Mouse (Mus musculus) CD8-positive naive resting alpha-beta T cell, adult 57 days (primary cell): ENCODE measurements around the gene Immt. TPM values are rescaled to one million over a fixed set of nuclear protein-coding genes. Genes with fewer than 3 reads are reported as not detected.

Source experiments
- total RNA-seq: library from RNA; stranded (reverse); gene quantifications from one replicate; pipeline ENCODE4 v1.2.4, GENCODE M21; 2023

Immt gene
- 93.8 TPM for total RNA-seq

GRCm38 (mm10) chr6:71830690-71831580, at the start of gene Immt:
Gene Immt, plus strand, starts transcription at chr6:71831331.

GRCm38 (mm10) chr6:71826869-71827268, 4.3 kb upstream of the Immt start, which contains the start of gene Mrpl35:
Gene Mrpl35, minus strand, starts transcription at chr6:71826969.

GRCm38 (mm10) chr6:71908481-71909381, 77.6 kb downstream of the Immt start, which contains the start of the genes Ptcd3 and Polr1a:
Gene Ptcd3, minus strand, starts transcription at chr6:71908750.
Gene Polr1a, plus strand, starts transcription at chr6:71909053.

Other genes with a start within 250 kb of the Immt start
- gene Kdm3a, start 198.3 kb upstream of the Immt start, total RNA-seq, result 162 TPM
- 0.58 TPM for gene Reep1, start 123.8 kb upstream of the Immt start, total RNA-seq
- gene Mrpl35, start 4.4 kb upstream of the Immt start, total RNA-seq, result 25.1 TPM
- 88.5 TPM for gene Ptcd3, start 77.4 kb downstream of the Immt start, total RNA-seq
- 62.1 TPM for gene Polr1a, start 77.7 kb downstream of the Immt start, total RNA-seq